Mouse (Mus musculus) erythroblast, embryonic 14.5 days (primary cell): ENCODE data around the gene Csnk2b. TPM values are rescaled to one million over a fixed set of nuclear protein-coding genes. Genes with fewer than 3 reads are reported as not detected.
A peak's percentile ranks its signal among the peaks of the same experiment; 100 is the strongest.

Experiments
- H3K27me3 ChIP-seq: 2 replicates; pipeline ENCODE4 v1.6.1; 2012; ENCODE audit warnings: inconsistent platforms; ENCODE audit not compliant: control insufficient read depth
- H3K36me3 ChIP-seq: 2 replicates; pipeline ENCODE4 v1.6.1; 2012; ENCODE audit warnings: mild to moderate bottlenecking, inconsistent platforms; ENCODE audit not compliant: control insufficient read depth
- H3K4me1 ChIP-seq: 2 replicates; pipeline ENCODE4 v1.6.1; 2012; ENCODE audit warnings: inconsistent platforms; ENCODE audit not compliant: control insufficient read depth
- H3K4me3 ChIP-seq: replicated peaks from 2 replicates; pipeline ENCODE3; 2012; ENCODE audit warnings: moderate library complexity, mild to moderate bottlenecking, inconsistent platforms
- H3K9me3 ChIP-seq: 2 replicates; pipeline ENCODE4 v1.6.1; 2012; ENCODE audit warnings: low read length, inconsistent platforms, mixed read lengths; ENCODE audit not compliant: control insufficient read depth
- GATA1 ChIP-seq: IDR thresholded peaks from 2 replicates; pipeline ENCODE4 v1.6.1; 2012; ENCODE audit warnings: low read length, inconsistent platforms, mixed read lengths
- TAL1 ChIP-seq: IDR thresholded peaks from 3 replicates; pipeline ENCODE4 v1.6.1; 2012; ENCODE audit warnings: low read length, inconsistent platforms, mixed read lengths
- polyA plus RNA-seq: library from polyadenylated mRNA; stranded (reverse); fragments of >175 nt; gene quantifications from 2 replicates; pipeline ENCODE4 v1.2.3, GENCODE M21; 2012

Gene Csnk2b
- 10.2 and 11.2 TPM in 2 replicates for polyA plus RNA-seq

DNA sequence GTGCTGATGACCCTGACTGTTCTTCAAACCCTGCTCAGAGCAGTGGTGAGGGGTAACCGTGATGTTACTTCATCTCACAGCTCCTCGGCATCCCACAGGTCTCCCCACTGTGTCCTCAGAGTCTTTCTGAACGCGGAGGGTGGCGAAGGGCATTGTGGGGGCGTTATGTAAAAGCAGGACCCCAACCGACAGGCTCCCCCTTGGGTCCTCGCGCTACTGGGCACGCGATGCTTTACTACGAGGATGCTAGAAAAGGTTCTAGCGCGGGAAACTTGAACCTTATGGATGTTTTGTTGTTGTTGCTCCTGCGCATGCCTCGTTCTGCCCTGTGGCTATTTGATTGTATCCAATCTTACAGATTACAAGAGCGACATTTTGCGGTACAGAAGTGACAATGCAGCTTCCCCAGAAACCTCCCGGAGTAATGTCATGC, at the start of gene Csnk2b:
TSS of gene Csnk2b (minus strand) at position 183 of the 433 bp plus-strand sequence.
- H3K4me3 ChIP-seq: peak within 1 kb of the TSS; percentile 74
- H3K36me3 ChIP-seq: peaks cover 58% of the 10 kb centered on the region
- no peaks in the 10 kb centered on the region for H3K27me3 ChIP-seq
- peaks cover 64% of the 10 kb centered on the region for H3K4me1 ChIP-seq
- no peaks in the 10 kb centered on the region for H3K9me3 ChIP-seq
- no peak for TF ChIP-seq TAL1
- TF ChIP-seq GATA1: no peak

DNA sequence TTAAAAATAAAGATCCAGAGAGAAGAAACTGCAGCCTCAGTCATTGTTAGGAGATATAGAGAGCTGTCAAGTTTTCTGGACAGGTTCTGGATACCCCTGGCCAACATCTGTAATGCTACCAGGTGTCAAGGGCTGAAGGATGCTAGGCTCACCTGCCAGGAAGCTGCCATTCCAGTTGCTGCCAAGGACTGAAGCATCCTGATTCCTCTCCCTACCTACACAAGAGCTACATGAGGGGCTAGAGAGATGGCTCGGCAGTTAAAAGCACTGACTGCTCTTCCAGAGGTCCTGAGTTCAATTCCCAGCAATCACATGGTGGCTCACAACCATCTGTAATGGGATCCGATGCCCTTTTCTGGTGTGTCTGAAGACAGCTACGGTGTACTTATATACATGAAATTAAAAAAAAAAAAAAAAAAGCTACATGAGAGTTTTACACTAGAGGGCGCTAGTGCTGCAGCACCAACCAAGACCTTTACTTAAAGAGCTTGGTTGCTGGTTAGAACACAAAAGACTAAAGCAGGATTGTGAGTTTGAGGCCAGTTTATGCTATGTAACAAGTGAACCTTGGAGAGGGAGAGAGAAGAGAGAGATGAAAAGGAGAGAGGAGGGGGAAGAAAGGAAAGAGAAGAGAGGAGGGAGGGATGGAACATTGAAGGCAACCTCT, 46.8 kb upstream of the Csnk2b start:
- Histone ChIP-seq H3K4me3 (no peak overlapping the region), H3K36me3 (no peaks in the 10 kb centered on the region), H3K9me3 (no peaks in the 10 kb centered on the region), H3K27me3 (0 out of 2 replicates have a peak, but pooled peaks cover 2% of the 10 kb centered on the region), H3K4me1 (peaks cover 25% of the 10 kb centered on the region)
- TF ChIP-seq TAL1: no peak
- TF ChIP-seq GATA1: no peak

DNA sequence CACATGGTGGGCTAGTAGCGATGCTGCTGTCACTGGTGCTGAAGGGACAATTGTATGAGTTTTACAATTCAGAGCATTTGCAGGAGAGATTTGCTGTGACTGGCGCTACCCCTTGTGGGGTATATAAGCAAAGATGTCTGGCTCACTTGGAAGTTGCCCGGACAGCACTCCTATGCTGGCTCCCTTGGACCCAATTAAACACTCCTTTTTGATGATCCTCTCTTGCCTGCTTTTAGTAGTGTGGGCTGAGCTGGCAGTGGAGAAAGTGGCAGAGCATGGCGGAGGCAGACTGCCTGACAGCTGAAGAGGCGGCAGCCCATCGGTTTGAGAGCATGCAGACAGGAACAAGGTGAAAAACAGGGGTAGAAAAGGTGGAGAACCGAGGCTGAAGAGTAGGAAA, 45.9 kb upstream of the Csnk2b start:
- Histone ChIP-seq H3K4me1 (peaks cover 34% of the 10 kb centered on the region), H3K4me3 (no peak overlapping the region), H3K36me3 (peaks cover 2% of the 10 kb centered on the region), H3K9me3 (no peaks in the 10 kb centered on the region), H3K27me3 (no peaks in the 10 kb centered on the region)
- TF ChIP-seq TAL1: no peak
- TF ChIP-seq GATA1: no peak

DNA sequence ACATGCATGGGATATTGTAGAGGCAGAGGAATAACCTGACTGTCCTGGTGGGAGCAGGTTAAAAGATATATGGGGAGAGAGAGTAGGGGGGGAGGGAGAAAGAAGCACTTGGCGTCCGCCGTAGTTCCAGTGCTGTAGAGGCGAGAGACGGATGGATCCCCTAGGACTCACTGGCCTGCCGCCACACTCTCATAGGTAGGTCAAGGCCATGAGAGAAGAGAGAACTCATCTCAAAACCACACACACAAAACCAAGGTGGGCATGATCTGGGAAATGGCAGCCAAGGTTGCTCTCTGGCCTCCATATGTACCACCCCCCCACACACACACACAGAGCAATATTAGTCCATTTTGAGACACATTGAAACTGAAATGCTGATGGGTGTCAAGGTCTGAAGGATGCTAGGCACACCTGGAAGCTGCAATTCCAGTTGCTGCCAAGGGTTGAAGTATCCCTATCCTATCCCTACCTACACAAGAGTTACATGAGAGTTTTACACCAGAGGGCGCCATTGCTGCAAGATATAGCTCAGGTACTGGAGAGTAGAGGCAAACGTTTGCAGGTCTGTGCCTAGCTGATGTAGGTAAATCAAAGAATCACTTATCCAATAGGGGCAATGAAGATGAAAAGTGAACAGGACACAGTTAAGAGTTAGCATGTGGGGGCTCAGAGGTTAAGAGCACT, 44.6 kb upstream of the Csnk2b start:
- no peaks in the 10 kb centered on the region for H3K9me3 ChIP-seq
- H3K36me3 ChIP-seq: peaks cover 15% of the 10 kb centered on the region
- H3K27me3 ChIP-seq: no peaks in the 10 kb centered on the region
- TF ChIP-seq TAL1 (no peak), GATA1 (no peak)
- peak overlapping the region; percentile 94 for H3K4me3 ChIP-seq
- H3K4me1 ChIP-seq: peaks cover 43% of the 10 kb centered on the region

DNA sequence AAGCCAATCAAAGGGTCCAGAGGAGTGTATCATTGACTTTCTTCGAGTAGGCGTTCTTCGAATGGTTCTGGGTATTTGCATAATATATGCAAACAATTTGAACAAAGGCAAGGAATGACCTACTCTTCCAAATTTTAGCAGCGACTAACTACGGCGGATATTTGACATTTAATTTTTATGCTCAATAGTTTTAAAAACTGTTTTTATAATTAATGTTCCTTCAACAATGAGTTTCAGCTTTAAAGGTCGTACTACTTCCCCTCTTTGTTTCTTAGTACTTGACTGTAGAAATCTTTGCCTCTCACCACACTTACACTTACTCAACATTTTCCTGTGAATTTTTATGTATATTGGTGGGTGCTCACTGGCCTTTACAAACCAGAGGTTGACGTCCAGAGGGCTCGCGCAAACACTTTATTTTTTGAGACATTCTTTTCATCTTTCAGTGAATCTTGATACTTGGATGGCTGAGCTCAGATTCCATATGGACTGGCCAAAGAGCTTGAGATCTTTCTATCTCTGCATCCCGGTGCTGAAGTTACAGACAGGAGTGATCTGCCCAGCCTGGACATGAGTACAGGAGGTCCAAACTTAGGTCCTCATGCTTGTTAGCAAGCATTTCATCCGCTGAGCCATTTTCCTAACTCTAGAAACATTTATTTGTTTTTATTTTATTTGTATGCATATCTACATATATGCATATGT, 43.8 kb upstream of the Csnk2b start:
- H3K4me1 ChIP-seq: peaks cover 45% of the 10 kb centered on the region
- no peak for TF ChIP-seq TAL1
- TF ChIP-seq GATA1: no peak
- H3K4me3 ChIP-seq: peak overlapping the region; percentile 94
- H3K27me3 ChIP-seq: no peaks in the 10 kb centered on the region
- no peaks in the 10 kb centered on the region for H3K9me3 ChIP-seq
- H3K36me3 ChIP-seq: peaks cover 24% of the 10 kb centered on the region

DNA sequence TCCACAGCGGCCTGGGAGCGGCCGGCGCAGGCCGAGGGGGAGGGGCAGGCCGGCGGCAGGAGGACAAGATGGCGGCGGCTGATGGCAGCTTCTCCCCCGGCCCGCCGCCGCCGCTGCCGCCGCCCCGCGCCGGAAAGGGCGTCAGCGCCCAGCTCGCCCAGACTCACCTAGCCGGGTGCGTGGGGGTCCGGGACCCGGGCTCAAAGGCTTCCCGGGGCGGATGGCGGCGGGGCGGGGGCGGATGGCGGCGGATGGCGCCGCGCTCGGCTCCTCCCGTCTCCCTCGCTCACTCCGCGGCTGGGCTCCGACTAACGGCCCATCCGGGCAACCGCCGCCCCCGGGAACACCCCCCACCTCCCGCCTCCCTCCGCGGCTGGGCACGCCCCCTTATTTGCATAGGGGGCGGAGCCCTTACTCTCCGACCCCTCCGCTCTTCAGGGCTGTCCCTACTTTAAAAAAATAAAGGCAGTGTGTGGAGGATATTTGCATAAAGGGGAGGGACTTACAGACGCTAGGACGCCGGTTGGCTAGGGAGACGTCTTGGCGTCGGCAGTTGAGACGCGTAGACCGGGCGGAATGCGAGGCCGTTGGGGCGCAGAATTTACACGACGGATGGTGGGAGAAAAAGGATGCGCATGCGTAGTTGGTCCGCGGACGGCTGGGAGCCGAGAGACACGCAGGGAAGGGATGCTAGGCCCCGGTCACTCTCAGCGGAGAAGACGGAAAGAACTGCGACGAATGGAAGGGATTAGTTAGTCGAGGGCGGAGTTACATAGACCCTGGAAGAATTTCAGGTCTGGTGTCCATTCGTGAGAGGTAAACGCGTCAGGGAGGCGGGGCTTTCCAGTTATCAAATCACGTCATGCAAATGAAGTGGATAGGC, 43.0 kb upstream of the Csnk2b start, which contains the start of gene Prrc2a:
TSS of gene Prrc2a (minus strand) at position 330 of the 883 bp plus-strand sequence.
- H3K36me3 ChIP-seq: peaks cover 32% of the 10 kb centered on the region
- H3K4me3 ChIP-seq: peak within 1 kb of the TSS; percentile 94
- peaks cover 45% of the 10 kb centered on the region for H3K4me1 ChIP-seq
- H3K9me3 ChIP-seq: no peaks in the 10 kb centered on the region
- H3K27me3 ChIP-seq: no peaks in the 10 kb centered on the region
- TF ChIP-seq GATA1: peak; percentile 23; the same call in 1 of the 2 replicates
- no peak for TF ChIP-seq TAL1

DNA sequence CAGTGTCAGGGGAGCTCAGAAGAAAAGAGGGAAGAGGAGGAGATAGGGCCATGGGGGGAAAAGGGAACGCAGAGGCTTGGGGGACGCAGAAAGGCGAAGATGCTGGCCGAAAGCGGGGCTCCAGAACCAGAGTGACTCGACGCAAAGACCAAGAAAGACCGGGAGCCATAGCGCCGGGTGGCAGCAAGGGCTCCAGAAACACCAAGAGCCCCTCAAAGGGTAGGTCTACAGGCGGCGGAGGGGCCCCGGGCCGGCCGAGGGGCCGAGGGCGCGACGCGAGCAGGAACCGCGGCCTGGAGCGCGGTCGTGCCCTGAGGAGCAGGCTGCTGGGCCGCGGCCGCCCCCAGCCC, 42.3 kb upstream of the Csnk2b start:
- H3K4me3 ChIP-seq: peak overlapping the region; percentile 94
- TF ChIP-seq TAL1 (no peak), GATA1 (no peak)
- H3K4me1 ChIP-seq: peaks cover 45% of the 10 kb centered on the region
- H3K27me3 ChIP-seq: no peaks in the 10 kb centered on the region
- no peaks in the 10 kb centered on the region for H3K9me3 ChIP-seq
- peaks cover 38% of the 10 kb centered on the region for H3K36me3 ChIP-seq

DNA sequence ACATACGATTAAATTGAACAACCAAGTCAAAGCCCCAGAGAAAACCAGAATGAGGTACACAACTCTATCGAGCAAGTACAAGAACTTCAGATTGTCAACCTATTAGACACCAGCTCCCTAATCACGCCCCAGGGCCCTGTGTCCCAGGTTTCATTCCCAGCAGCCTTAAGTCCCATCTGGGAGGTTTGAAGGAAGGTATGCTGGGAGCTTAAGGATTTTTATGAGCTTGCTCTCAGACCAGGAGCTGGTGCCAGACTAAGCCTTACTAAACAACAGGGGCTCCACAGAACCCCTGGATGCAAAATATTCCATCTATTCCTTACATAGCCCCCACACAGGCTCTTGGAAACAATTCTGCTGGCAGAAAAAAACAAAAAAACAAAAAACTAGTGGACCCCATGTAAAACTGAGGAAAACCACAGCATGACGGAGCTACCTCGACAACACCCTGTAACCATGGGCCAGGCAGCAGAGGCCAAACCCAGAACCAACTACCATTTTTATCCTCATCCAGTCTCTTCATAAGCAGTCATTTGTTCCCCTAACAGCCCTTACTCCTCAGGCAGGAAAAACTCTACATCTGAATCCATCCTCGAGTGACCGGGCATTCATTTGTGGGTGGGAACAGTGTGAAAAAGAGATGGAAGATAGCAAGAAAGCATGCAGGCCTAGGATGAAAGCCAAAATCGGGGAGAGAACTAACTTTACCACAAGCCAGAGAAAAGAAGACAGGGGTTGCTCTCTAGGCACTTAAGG, 41.7 kb upstream of the Csnk2b start:
- no peak for TF ChIP-seq TAL1
- no peak; the same call in 1 of the 2 replicates for TF ChIP-seq GATA1
- Histone ChIP-seq H3K27me3 (no peaks in the 10 kb centered on the region), H3K36me3 (peaks cover 45% of the 10 kb centered on the region), H3K4me3 (peak overlapping the region; percentile 94), H3K9me3 (no peaks in the 10 kb centered on the region), H3K4me1 (peaks cover 43% of the 10 kb centered on the region)
